Mouse (Mus musculus): ENCODE results near the gene Stpg3. TPM values are rescaled to one million over a fixed set of nuclear protein-coding genes. Genes with fewer than 3 reads are reported as not detected.
A peak's percentile ranks its signal among the peaks of the same experiment; 100 is the strongest.

Gene Stpg3
- total and polyA plus RNA-seq, 3 experiments: not detected

DNA sequence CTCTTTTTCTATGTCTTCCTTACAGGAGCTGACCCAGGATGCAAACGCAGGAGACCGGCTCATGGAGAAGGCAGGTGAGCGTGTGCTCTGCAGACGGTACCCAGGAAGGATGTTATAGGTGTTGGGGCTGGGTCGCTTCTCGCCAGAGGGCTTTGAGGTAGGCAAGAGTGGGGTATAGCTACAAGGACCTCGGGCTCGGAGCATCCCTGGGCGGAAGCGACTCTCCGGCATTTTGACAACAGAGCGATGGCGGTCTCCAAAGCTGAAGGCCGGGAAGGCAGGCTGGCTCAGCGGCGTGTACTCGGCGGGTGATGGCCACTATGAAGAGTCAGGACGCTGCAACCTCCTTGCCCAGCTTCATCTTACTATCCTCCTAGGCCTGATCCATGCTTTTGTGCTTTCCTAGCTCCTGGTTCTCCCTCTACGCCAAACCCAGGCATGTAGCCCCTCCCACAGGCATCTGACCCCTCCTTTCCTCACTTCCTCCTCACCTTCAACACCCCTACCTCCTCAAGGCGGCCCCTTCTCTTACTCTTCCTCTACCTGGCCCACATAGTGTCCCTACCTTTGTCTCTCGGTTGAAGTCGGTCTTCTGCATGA is 1.1 kb downstream of the Stpg3 start:
- no peak for DNase-seq (ENCODE audit: extremely low read depth)
- Histone ChIP-seq H3K9ac (ENCODE audit: insufficient read depth, low read depth) (no peak overlapping the region), H3K79me2 (replicated peaks; ENCODE audit: control insufficient read depth, extremely low read depth, insufficient read depth, poor library complexity, severe bottlenecking) (peaks cover 20% of the 10 kb centered on the region), H3K4me3 (replicated peaks in 1 of 3; ENCODE audit: low read depth in 2 of 3, low read length in 2 of 3, poor library complexity in 1 of 3) (no peak overlapping the region), H3K27ac (ENCODE audit: insufficient read depth, low read depth) (no peak overlapping the region), H3K4me2 (ENCODE audit: insufficient read depth, low read depth, poor library complexity, severe bottlenecking) (no peak overlapping the region), H3K9me3 (replicated peaks; ENCODE audit: low read length) (no peaks in the 10 kb centered on the region), H3K4me1 (ENCODE audit: control insufficient read depth in 1 of 2, insufficient read depth in 2 of 2) (peaks cover 11 to 27% of the 10 kb centered on the region in 2 experiments), H3K27me3 (replicated peaks) (peaks cover 4% of the 10 kb centered on the region), H3K36me3 (replicated peaks in 1 of 2; ENCODE audit: control insufficient read depth in 1 of 2, insufficient read depth in 1 of 2, low read length in 1 of 2) (peaks cover 5 to 14% of the 10 kb centered on the region in 2 experiments)
- dilution Hi-C loops (cut with MboI; ENCODE audit: extremely low pct_ligation_motif_present, extremely low pct_unique_long_range_greater_than_20kb, low sequenced_read_pairs) (no loop called here), in situ Hi-C loops (cut with MboI; ENCODE audit: low pct_ligation_motif_present, low pct_unique_long_range_greater_than_20kb, low sequenced_read_pairs) (no loop called here)
- no peak for TF ChIP-seq JUND (conservative IDR thresholded peaks at IDR 0.05; ENCODE audit: low read depth, low read length)
- no peak for TF ChIP-seq CTCF (conservative IDR thresholded peaks at IDR 0.05 in 1 of 2, IDR thresholded peaks at IDR 0.05 in 1 of 2; ENCODE audit: low read depth in 2 of 2, low read length in 2 of 2)
- TF ChIP-seq MAX (IDR thresholded peaks at IDR 0.05; ENCODE audit: low read length): no peak
- no peak for TF ChIP-seq KAT2A (IDR thresholded peaks at IDR 0.05; ENCODE audit: insufficient replicate concordance, low read length)
- TF ChIP-seq E2F4 (IDR thresholded peaks at IDR 0.05; ENCODE audit: insufficient replicate concordance, low read depth, low read length): no peak
- no peak for TF ChIP-seq GABPA (IDR thresholded peaks at IDR 0.05; ENCODE audit: insufficient replicate concordance, low read depth, low read length)
- TF ChIP-seq POLR2AphosphoS2 (IDR thresholded peaks at IDR 0.05; ENCODE audit: low read depth, low read length): no peak
- TF ChIP-seq SIN3A (IDR thresholded peaks at IDR 0.05; ENCODE audit: low read length): no peak
- TF ChIP-seq CHD2 (IDR thresholded peaks at IDR 0.05; ENCODE audit: low read length): no peak
- no peak for TF ChIP-seq RCOR1 (conservative IDR thresholded peaks at IDR 0.05; ENCODE audit: low read depth, low read length)
- no peak for TF ChIP-seq UBTF (IDR thresholded peaks at IDR 0.05; ENCODE audit: low read depth, low read length)

GRCm38 (mm10) chr2:25211121-25211670 is 3.2 kb downstream of the Stpg3 start, which contains the start of gene Nelfb:
TSS of gene Nelfb (minus strand) at chr2:25211489.
- in situ Hi-C loops (cut with MboI; ENCODE audit: low pct_ligation_motif_present, low pct_unique_long_range_greater_than_20kb, low sequenced_read_pairs): no loop called here
- Histone ChIP-seq H3K9ac (ENCODE audit: insufficient read depth, low read depth) (peak within 1 kb of the TSS; percentile 84), H3K4me2 (ENCODE audit: insufficient read depth, low read depth, poor library complexity, severe bottlenecking) (peak within 1 kb of the TSS; percentile 89), H3K9me3 (replicated peaks; ENCODE audit: low read length) (no peaks in the 10 kb centered on the region), H3K27me3 (replicated peaks) (peaks cover 4% of the 10 kb centered on the region), H3K36me3 (replicated peaks in 1 of 2; ENCODE audit: control insufficient read depth in 1 of 2, insufficient read depth in 1 of 2, low read length in 1 of 2) (peaks cover 23 to 35% of the 10 kb centered on the region in 2 experiments), H3K4me3 (replicated peaks in 1 of 3; ENCODE audit: low read depth in 2 of 3, low read length in 2 of 3, poor library complexity in 1 of 3) (peak within 1 kb of the TSS; percentile 78 to 93 (median 89)), H3K79me2 (replicated peaks; ENCODE audit: control insufficient read depth, extremely low read depth, insufficient read depth, poor library complexity, severe bottlenecking) (peaks cover 23% of the 10 kb centered on the region), H3K27ac (ENCODE audit: insufficient read depth, low read depth) (peak within 1 kb of the TSS; percentile 56), H3K4me1 (ENCODE audit: control insufficient read depth in 1 of 2, insufficient read depth in 2 of 2) (peaks cover 11 to 29% of the 10 kb centered on the region in 2 experiments)
- DNase-seq (ENCODE audit: extremely low read depth): peak; percentile 95
- dilution Hi-C loops (cut with MboI; ENCODE audit: extremely low pct_ligation_motif_present, extremely low pct_unique_long_range_greater_than_20kb, low sequenced_read_pairs): no loop called here
- TF ChIP-seq MYC (IDR thresholded peaks at IDR 0.05; ENCODE audit: low read depth, low read length): peak; percentile 76; the same call in 1 of the 2 replicates
- no peak for TF ChIP-seq JUN (IDR thresholded peaks at IDR 0.05; ENCODE audit: insufficient read depth, low read depth, low read length)
- TF ChIP-seq NELFE (IDR thresholded peaks at IDR 0.05; ENCODE audit: low read depth, low read length): peak; percentile 86
- 0 out of 2 replicates have a peak, but pooled peaks have one; percentile 2 for TF ChIP-seq USF1 (IDR thresholded peaks at IDR 0.05; ENCODE audit: low read depth, low read length)
- peak; percentile 82; the same call in 1 of the 2 replicates for TF ChIP-seq ZMIZ1 (IDR thresholded peaks at IDR 0.05; ENCODE audit: low read depth, low read length)
- peak; percentile 74 for TF ChIP-seq MEF2A (IDR thresholded peaks at IDR 0.05; ENCODE audit: borderline replicate concordance, low read depth, low read length)
- TF ChIP-seq TCF12 (IDR thresholded peaks at IDR 0.05; ENCODE audit: low read depth, low read length): peak; percentile 91
- TF ChIP-seq CHD1 (IDR thresholded peaks at IDR 0.05; ENCODE audit: low read depth, low read length): no peak
- no peak for TF ChIP-seq RAD21 (IDR thresholded peaks at IDR 0.05; ENCODE audit: low read depth, low read length)
- TF ChIP-seq MAX (IDR thresholded peaks at IDR 0.05; ENCODE audit: low read length): peak; percentile 74
- TF ChIP-seq IRF4 (IDR thresholded peaks at IDR 0.05; ENCODE audit: low read depth, low read length): peak; percentile 92
- TF ChIP-seq CHD2 (IDR thresholded peaks at IDR 0.05; ENCODE audit: low read length): 0 out of 2 replicates have a peak, but pooled peaks have one; percentile 27
- peak; percentile 83 for TF ChIP-seq BHLHE40 (IDR thresholded peaks at IDR 0.05; ENCODE audit: low read depth, low read length)
- peak; percentile 62 for TF ChIP-seq NRF1 (IDR thresholded peaks at IDR 0.05; ENCODE audit: low read depth, low read length)
- no peak for TF ChIP-seq USF2 (conservative IDR thresholded peaks at IDR 0.05; ENCODE audit: low read depth, low read length)
- peak; percentile 94 for TF ChIP-seq ELF1 (IDR thresholded peaks at IDR 0.05; ENCODE audit: low read depth, low read length)
- TF ChIP-seq KAT2A (IDR thresholded peaks at IDR 0.05; ENCODE audit: insufficient replicate concordance, low read length): peak; percentile 86; the same call in 1 of the 2 replicates
- no peak; the same call in 1 of the 2 replicates for TF ChIP-seq POLR2AphosphoS2 (IDR thresholded peaks at IDR 0.05; ENCODE audit: low read depth, low read length)
- TF ChIP-seq E2F4 (IDR thresholded peaks at IDR 0.05; ENCODE audit: insufficient replicate concordance, low read depth, low read length): peak; percentile 55; the same call in 1 of the 2 replicates
- peak; percentile 61; the same call in 1 of the 2 replicates for TF ChIP-seq MAZ (IDR thresholded peaks at IDR 0.05; ENCODE audit: low read depth, low read length)
- TF ChIP-seq MAFK (IDR thresholded peaks at IDR 0.05; ENCODE audit: insufficient replicate concordance, low read length): no peak
- peak; percentile 19; the same call in 1 of the 2 replicates for TF ChIP-seq ETS1 (conservative IDR thresholded peaks at IDR 0.05; ENCODE audit: low read depth, low read length)
- TF ChIP-seq SIN3A (IDR thresholded peaks at IDR 0.05; ENCODE audit: low read length): peak; percentile 91
- no peak for TF ChIP-seq CTCF (conservative IDR thresholded peaks at IDR 0.05 in 1 of 2, IDR thresholded peaks at IDR 0.05 in 1 of 2; ENCODE audit: low read depth in 2 of 2, low read length in 2 of 2)
